Mouse (Mus musculus) stomach, embryonic 14.5 days (tissue): ENCODE measurements around the gene Dnah5. TPM values are rescaled to one million over a fixed set of nuclear protein-coding genes. Genes with fewer than 3 reads are reported as not detected.

Experiments used
- ATAC-seq: fragments of 200-750 bp; cut with Nextera tagmentation; 2 replicates; pipeline ENCODE4 v1.8.0; 2017; ENCODE audit warnings: low read depth, moderate TSS enrichment; ENCODE audit not compliant: insufficient number of reproducible peaks, insufficient read depth, low FRiP score
- H3K27ac ChIP-seq: fragments of 300-500 bp; sonication (generic); 2 replicates; pipeline ENCODE4 v1.5.1; 2014; ENCODE audit warnings: mild to moderate bottlenecking, low read length, moderate library complexity, mixed read lengths
- H3K27me3 ChIP-seq: fragments of 300-500 bp; sonication (generic); 2 replicates; pipeline ENCODE4 v1.6.1; 2014; ENCODE audit warnings: low read length, control low read depth, mixed read lengths; ENCODE audit not compliant: control insufficient read depth, insufficient read depth
- H3K36me3 ChIP-seq: fragments of 300-500 bp; sonication (generic); 2 replicates; pipeline ENCODE4 v1.6.1; 2014; ENCODE audit warnings: mild to moderate bottlenecking, control low read depth, low read length, moderate library complexity, mixed read lengths; ENCODE audit not compliant: control insufficient read depth, insufficient read depth
- H3K4me1 ChIP-seq: fragments of 300-500 bp; sonication (generic); 2 replicates; pipeline ENCODE4 v1.6.1; 2014; ENCODE audit warnings: low read length, control low read depth, mixed read lengths; ENCODE audit not compliant: control insufficient read depth, insufficient read depth
- H3K4me2 ChIP-seq: fragments of 300-500 bp; sonication (generic); replicated peaks from 2 replicates; pipeline ENCODE4 v1.6.1; 2014; ENCODE audit warnings: low read depth, low read length, control low read depth
- H3K4me3 ChIP-seq: fragments of 300-500 bp; sonication (generic); 2 replicates; pipeline ENCODE4 v1.5.1; 2014; ENCODE audit warnings: low read depth, low read length, control low read depth
- H3K9ac ChIP-seq: fragments of 300-500 bp; sonication (generic); replicated peaks from 2 replicates; pipeline ENCODE4 v1.6.1; 2014; ENCODE audit warnings: low read depth, mild to moderate bottlenecking, control low read depth, low read length, moderate library complexity, mixed read lengths
- H3K9me3 ChIP-seq: fragments of 300-500 bp; sonication (generic); 2 replicates; pipeline ENCODE4 v1.6.1; 2016; ENCODE audit warnings: low read depth, low read length, control low read depth; ENCODE audit not compliant: control insufficient read depth
- WGBS: fragments of 180-500 bp; shearing (Covaris S2); extraction: QIAGEN DNeasy Blood & Tissue Kit; methylation state at CpG from one replicate; pipeline ENCODE4 v1.1.7; 2014; 5-methylcytosine and 5-hydroxymethylcytosine counted together
- polyA plus RNA-seq: library from polyadenylated mRNA; unstranded; fragments of >200 nt; fragmentation: Nextera tagmentation; extraction: Ambion mirVana; gene quantifications from 2 replicates; pipeline ENCODE4 v1.2.1, GENCODE M21; 2014

The Dnah5 gene
- polyA plus RNA-seq, 1 experiment from 2014 or later, result 0.04 TPM

DNA sequence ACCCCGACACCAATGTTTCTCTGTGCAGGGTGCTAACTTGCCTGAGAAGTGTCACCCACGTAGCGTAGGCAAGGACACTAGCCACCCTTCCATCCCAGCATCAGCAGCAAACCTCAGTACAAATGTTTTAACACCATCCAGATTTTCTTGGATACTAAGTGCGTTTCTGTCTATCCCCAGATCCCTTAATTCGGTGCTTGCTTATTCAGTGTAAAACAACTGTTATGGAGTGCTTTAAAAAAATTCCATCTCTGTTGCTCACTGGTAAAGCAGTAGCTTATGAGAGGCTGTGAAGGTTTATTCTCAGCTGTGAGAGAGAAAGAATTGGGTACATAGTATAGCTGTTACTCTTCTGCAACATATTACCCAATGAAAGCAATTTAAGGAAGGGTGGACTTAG lies 9.5 kb downstream of the Dnah5 start:
- ATAC-seq, result no peak
- H3K36me3 ChIP-seq, result no peaks in the 10 kb centered on the region
- no peak overlapping the region for H3K4me2 ChIP-seq
- H3K27ac ChIP-seq, result no peak overlapping the region
- WGBS, result 87% methylated on average over 5 of the region's 5 CpGs
- no peak overlapping the region for H3K9ac ChIP-seq
- H3K9me3 ChIP-seq, result no peaks in the 10 kb centered on the region
- no peaks in the 10 kb centered on the region for H3K27me3 ChIP-seq
- H3K4me1 ChIP-seq, result 0 out of 2 replicates have a peak, but pooled peaks cover 3% of the 10 kb centered on the region
- no peak overlapping the region for H3K4me3 ChIP-seq

DNA sequence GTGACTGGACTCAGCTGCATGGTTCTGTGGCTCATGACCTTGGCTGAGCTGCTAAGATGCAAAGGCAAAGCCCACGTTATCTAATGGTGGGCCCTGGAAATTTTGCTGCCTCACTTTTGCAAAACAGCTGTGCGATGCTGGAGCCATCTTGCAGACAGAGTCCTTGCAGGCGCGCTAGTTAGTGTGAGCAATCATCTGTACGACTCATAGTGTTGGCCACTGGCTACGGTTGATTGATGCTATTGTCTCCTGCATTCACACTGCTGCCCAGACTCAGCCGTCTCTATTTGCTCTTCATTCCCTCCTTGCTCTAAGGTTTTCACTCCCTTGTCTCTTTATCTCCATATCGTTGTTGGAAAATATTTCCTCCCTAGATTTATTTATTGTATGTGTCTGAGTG lies 12.8 kb downstream of the Dnah5 start:
- Histone ChIP-seq H3K4me3 (no peak overlapping the region), H3K4me1 (0 out of 2 replicates have a peak, but pooled peaks cover 3% of the 10 kb centered on the region), H3K9me3 (no peaks in the 10 kb centered on the region), H3K27ac (no peak overlapping the region), H3K9ac (no peak overlapping the region), H3K36me3 (no peaks in the 10 kb centered on the region), H3K4me2 (no peak overlapping the region), H3K27me3 (no peaks in the 10 kb centered on the region)
- ATAC-seq, result no peak
- 41% methylated on average over 8 of the region's 8 CpGs for WGBS

GRCm38 (mm10) chr15:28227316-28227715 lies 23.8 kb downstream of the Dnah5 start:
- Histone ChIP-seq H3K9me3 (no peaks in the 10 kb centered on the region), H3K9ac (no peak overlapping the region), H3K4me1 (no peaks in the 10 kb centered on the region), H3K4me3 (no peak overlapping the region), H3K36me3 (no peaks in the 10 kb centered on the region), H3K27me3 (no peaks in the 10 kb centered on the region), H3K4me2 (no peak overlapping the region), H3K27ac (no peak overlapping the region)
- WGBS, result 49% methylated on average over 3 of the region's 3 CpGs
- no peak for ATAC-seq

GRCm38 (mm10) chr15:28260250-28260649 lies 56.7 kb downstream of the Dnah5 start:
- no peak overlapping the region for H3K4me2 ChIP-seq
- H3K27me3 ChIP-seq, result no peaks in the 10 kb centered on the region
- H3K4me1 ChIP-seq, result no peaks in the 10 kb centered on the region
- no peak for ATAC-seq
- H3K4me3 ChIP-seq, result no peak overlapping the region
- no peaks in the 10 kb centered on the region for H3K36me3 ChIP-seq
- 79% methylated on average over 1 of the region's 1 CpGs for WGBS
- H3K9ac ChIP-seq, result no peak overlapping the region
- H3K27ac ChIP-seq, result no peak overlapping the region
- H3K9me3 ChIP-seq, result no peaks in the 10 kb centered on the region

DNA sequence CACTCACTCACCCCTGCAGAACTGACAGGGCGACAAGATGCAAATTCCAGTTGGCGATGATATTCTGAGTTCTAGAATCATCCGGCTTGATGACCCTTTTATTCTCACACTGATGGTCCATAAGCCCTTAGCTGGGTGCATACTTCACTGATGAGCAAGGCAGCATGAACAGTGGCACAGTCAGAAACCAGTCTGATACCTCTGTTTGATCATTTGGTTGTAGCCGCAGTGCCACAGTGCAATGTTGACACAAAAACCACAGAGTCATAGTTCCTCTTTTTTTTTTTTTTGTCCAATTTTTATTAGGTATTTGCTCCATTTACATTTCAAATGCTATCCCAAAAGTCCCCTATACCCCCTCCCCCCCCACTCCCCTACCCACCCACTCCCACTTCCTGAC lies 95.9 kb downstream of the Dnah5 start:
- no peak for ATAC-seq
- Histone ChIP-seq H3K4me2 (no peak overlapping the region), H3K27me3 (no peaks in the 10 kb centered on the region), H3K4me1 (no peaks in the 10 kb centered on the region), H3K36me3 (no peaks in the 10 kb centered on the region), H3K4me3 (no peak overlapping the region), H3K9ac (no peak overlapping the region), H3K9me3 (no peaks in the 10 kb centered on the region), H3K27ac (no peak overlapping the region)
- 87% methylated on average over 4 of the region's 4 CpGs for WGBS

DNA sequence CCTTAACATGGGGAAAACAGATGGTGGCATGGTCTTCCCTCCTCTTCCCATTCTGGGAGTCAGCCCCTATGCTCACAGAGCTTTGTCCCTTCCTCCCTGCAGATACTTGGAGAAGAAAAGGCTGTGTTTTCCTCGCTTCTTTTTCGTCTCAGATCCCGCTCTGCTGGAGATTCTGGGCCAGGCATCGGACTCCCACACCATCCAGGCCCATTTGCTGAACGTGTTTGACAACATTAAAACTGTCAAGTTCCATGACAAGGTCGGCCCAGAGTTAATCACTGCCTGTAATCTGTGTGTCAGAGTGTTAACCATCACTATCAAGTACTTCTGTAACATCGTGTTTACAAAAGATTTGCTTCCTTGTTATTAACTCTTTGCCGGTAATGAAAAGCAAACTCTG lies 103.6 kb downstream of the Dnah5 start:
- Histone ChIP-seq H3K36me3 (no peaks in the 10 kb centered on the region), H3K4me2 (no peak overlapping the region), H3K27me3 (no peaks in the 10 kb centered on the region), H3K9ac (no peak overlapping the region), H3K4me3 (no peak overlapping the region), H3K27ac (no peak overlapping the region), H3K4me1 (no peaks in the 10 kb centered on the region), H3K9me3 (no peaks in the 10 kb centered on the region)
- WGBS, result 22% methylated on average over 8 of the region's 8 CpGs
- no peak for ATAC-seq

GRCm38 (mm10) chr15:28307884-28308283 lies 104.3 kb downstream of the Dnah5 start:
- H3K4me1 ChIP-seq, result no peaks in the 10 kb centered on the region
- H3K9ac ChIP-seq, result no peak overlapping the region
- H3K4me2 ChIP-seq, result no peak overlapping the region
- no peaks in the 10 kb centered on the region for H3K36me3 ChIP-seq
- no peak for ATAC-seq
- H3K9me3 ChIP-seq, result no peaks in the 10 kb centered on the region
- no peak overlapping the region for H3K4me3 ChIP-seq
- no peak overlapping the region for H3K27ac ChIP-seq
- WGBS, result 85% methylated on average over 2 of the region's 2 CpGs
- H3K27me3 ChIP-seq, result no peaks in the 10 kb centered on the region

GRCm38 (mm10) chr15:28310516-28310915 lies 107.0 kb downstream of the Dnah5 start:
- no peaks in the 10 kb centered on the region for H3K36me3 ChIP-seq
- H3K4me1 ChIP-seq, result no peaks in the 10 kb centered on the region
- no peak overlapping the region for H3K4me3 ChIP-seq
- H3K4me2 ChIP-seq, result no peak overlapping the region
- no peak overlapping the region for H3K27ac ChIP-seq
- WGBS, result 67% methylated on average over 4 of the region's 4 CpGs
- no peak for ATAC-seq
- H3K9ac ChIP-seq, result no peak overlapping the region
- no peaks in the 10 kb centered on the region for H3K27me3 ChIP-seq
- H3K9me3 ChIP-seq, result no peaks in the 10 kb centered on the region

- H3K9me3 ChIP-seq, result no peaks in the 10 kb centered on the region
- no peak overlapping the region for H3K27ac ChIP-seq
- 77% methylated on average over 14 of the region's 14 CpGs for WGBS
- H3K27me3 ChIP-seq, result no peaks in the 10 kb centered on the region
- no peak overlapping the region for H3K9ac ChIP-seq
- H3K36me3 ChIP-seq, result no peaks in the 10 kb centered on the region
- no peak overlapping the region for H3K4me3 ChIP-seq
- no peaks in the 10 kb centered on the region for H3K4me1 ChIP-seq
- no peak for ATAC-seq
- H3K4me2 ChIP-seq, result no peak overlapping the region
Measured at GRCm38 (mm10) chr15:28313451-28313850, 109.9 kb downstream of the Dnah5 start.
